Mouse (Mus musculus): ENCODE data around the gene Armc2. TPM values are rescaled to one million over a fixed set of nuclear protein-coding genes. Genes with fewer than 3 reads are reported as not detected.
A peak's percentile ranks its signal among the peaks of the same experiment; 100 is the strongest.

Gene Armc2
- total and polyA plus RNA-seq, 2 experiments from 2014 or later, result 9.1 to 11.7 TPM

DNA sequence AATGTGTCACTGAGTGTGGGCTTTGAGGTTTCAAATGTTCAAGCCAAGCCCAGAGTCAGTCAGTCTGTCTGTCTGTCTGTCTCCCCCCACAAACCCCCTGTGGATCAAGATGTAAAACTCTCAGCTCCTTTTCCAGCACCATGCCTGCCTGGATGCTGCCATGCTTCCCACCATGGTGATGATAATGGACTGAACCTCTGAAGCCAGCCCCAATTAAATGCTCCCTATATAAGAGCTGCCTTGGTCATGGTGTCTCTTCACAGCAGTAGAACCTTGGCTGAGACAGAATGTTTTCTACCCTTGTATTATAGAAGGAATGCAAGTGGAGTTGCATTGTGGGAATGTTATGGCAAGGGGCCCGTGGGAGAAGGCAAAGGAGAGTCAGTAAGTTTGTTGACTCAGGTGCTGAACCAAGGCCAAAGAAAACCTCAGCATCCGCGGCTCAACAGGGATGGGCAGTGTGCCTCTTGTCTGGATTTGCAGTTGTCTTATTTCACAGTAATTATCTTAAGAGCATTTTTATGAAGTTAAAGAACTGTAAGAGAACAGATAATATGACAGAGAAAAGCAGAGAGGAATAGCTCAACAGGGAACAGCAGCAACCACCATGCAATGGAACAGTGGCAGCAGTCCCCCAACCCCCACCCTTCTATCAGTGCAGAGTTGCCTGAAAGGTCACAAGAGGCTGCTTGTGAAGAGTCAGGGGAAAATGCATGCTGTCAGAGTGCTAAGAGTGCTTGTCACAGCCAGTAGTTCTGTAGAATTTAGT, 152.0 kb downstream of the Armc2 start:
- no peak for ATAC-seq
- DNase-seq (ENCODE audit: low spot score), result peak; percentile 20
- H3K4me3 ChIP-seq (ENCODE audit: low read length), result no peak overlapping the region
- H3K9ac ChIP-seq (replicated peaks; ENCODE audit: low read length), result no peak overlapping the region
- H3K27me3 ChIP-seq (ENCODE audit: insufficient read depth, low read length), result no peaks in the 10 kb centered on the region
- no peaks in the 10 kb centered on the region for H3K36me3 ChIP-seq (ENCODE audit: insufficient read depth, low read length)
- H3K4me2 ChIP-seq (ENCODE audit: low read depth, low read length), result no peak overlapping the region
- TF ChIP-seq CTCF (IDR thresholded peaks at IDR 0.05; ENCODE audit: low read depth), result no peak
- H3K9me3 ChIP-seq (ENCODE audit: low read length), result no peaks in the 10 kb centered on the region
- peak overlapping the region; percentile 7; the same call in 1 of the 2 replicates for H3K27ac ChIP-seq
- H3K4me1 ChIP-seq (ENCODE audit: insufficient read depth, low read length), result no peaks in the 10 kb centered on the region
- 46% methylated on average over 3 of the region's 3 CpGs for WGBS

Other genes starting within 250 kb of the Armc2 start
- 5.8 and 11.6 TPM in 2 replicates for gene Cep57l1, start 208.6 kb downstream of the Armc2 start, total RNA-seq (2014; rRNA removed)
- gene Cep57l1, start 208.6 kb downstream of the Armc2 start, polyA plus RNA-seq (2015; fragmentation: Nextera tagmentation; extraction: Ambion mirVana), result 8.0 and 10.3 TPM in 2 replicates
- gene Sesn1, start 208.5 kb downstream of the Armc2 start, total RNA-seq (2014; rRNA removed), result 43.9 and 49.2 TPM in 2 replicates
- 35.9 and 42.0 TPM in 2 replicates for gene Sesn1, start 208.5 kb downstream of the Armc2 start, polyA plus RNA-seq (2015; fragmentation: Nextera tagmentation; extraction: Ambion mirVana)

Data from hindbrain, postnatal 0 days (tissue).